Comparison of ENCODE assay signal across 16 mouse cellular contexts in genomic region chr11:62493701-62494100, GRCm38 (mm10).
"Had no signal": no experiment of that assay in that cellular context is flagged by ENCODE, and none has a peak within 500 bp of the region (broad histone marks: within the 10 kb centered on the region; RNA-seq: fewer than 3 reads in every experiment).

No protein-coding gene starts in this region.

- H3K4me1 ChIP-seq: midbrain, embryonic 15.5 days had no signal

- H3K36me3 ChIP-seq: midbrain, embryonic 13.5 days; midbrain, embryonic 15.5 days; neural tube, embryonic 12.5 days had no signal

- H3K9ac ChIP-seq: midbrain, embryonic 13.5 days; midbrain, embryonic 15.5 days; neural tube, embryonic 12.5 days had no signal

- H3K9me3 ChIP-seq: megakaryocyte, embryonic 14.5 days; midbrain, embryonic 13.5 days; midbrain, embryonic 15.5 days; neural tube, embryonic 12.5 days had no signal

- H3K27me3 ChIP-seq: megakaryocyte, embryonic 14.5 days; midbrain, embryonic 13.5 days; midbrain, embryonic 15.5 days; neural tube, embryonic 12.5 days had no signal

- DNase-seq: lung, adult 18-20 months; lung, embryonic 14.5 days; lung, postnatal 10 days; lung, postnatal 36 days; right cerebral cortex, adult 18-20 months; right cerebral cortex, postnatal 25 days; right cerebral cortex, postnatal 4 days; spleen, adult 18-20 months; thymus, adult 18-20 months; thymus, postnatal 14 days; thymus, postnatal 36 days had no signal

- H3K27ac ChIP-seq: macrophage; midbrain, embryonic 13.5 days; midbrain, embryonic 15.5 days; neural tube, embryonic 12.5 days had no signal

- H3K4me3 ChIP-seq: megakaryocyte, embryonic 14.5 days; midbrain, embryonic 13.5 days; midbrain, embryonic 15.5 days; neural tube, embryonic 12.5 days had no signal
